Mouse (Mus musculus): ENCODE results near the gene Zfp366. TPM values are rescaled to one million over a fixed set of nuclear protein-coding genes. Genes with fewer than 3 reads are reported as not detected.

The Zfp366 gene
- polyA plus RNA-seq, 1 experiment: 9.0 TPM

GRCm38 (mm10) chr13:99233956-99234355 lies 49.3 kb downstream of the Zfp366 start:
- WGBS: 89% methylated on average over 10 of the region's 10 CpGs
- Histone ChIP-seq H3K4me1 (ENCODE audit: control insufficient read depth, insufficient read depth, insufficient read length) (no peaks in the 10 kb centered on the region), H3K27ac (ENCODE audit: insufficient read depth, low read length) (no peak overlapping the region), H3K4me3 (ENCODE audit: extremely low read depth, insufficient read depth, insufficient read length) (no peak overlapping the region), H3K36me3 (ENCODE audit: control insufficient read depth, insufficient read depth, low read length) (no peaks in the 10 kb centered on the region), H3K27me3 (ENCODE audit: control insufficient read depth, insufficient read depth, low read length) (no peaks in the 10 kb centered on the region)
- DNase-seq (ENCODE audit: low read depth in 1 of 2, low spot score in 2 of 2): no peak
- TF ChIP-seq POLR2A (IDR thresholded peaks at IDR 0.05; ENCODE audit: low read depth, low read length): no peak
- TF ChIP-seq CTCF (IDR thresholded peaks at IDR 0.05; ENCODE audit: extremely low read depth, insufficient read depth, insufficient read length, insufficient replicate concordance): no peak

- WGBS: 78% methylated on average over 20 of the region's 20 CpGs
- no peak overlapping the region for H3K27ac ChIP-seq (ENCODE audit: insufficient read depth, low read length)
Observed at GRCm38 (mm10) chr13:99235428-99236210, 51.0 kb downstream of the Zfp366 start.

DNA sequence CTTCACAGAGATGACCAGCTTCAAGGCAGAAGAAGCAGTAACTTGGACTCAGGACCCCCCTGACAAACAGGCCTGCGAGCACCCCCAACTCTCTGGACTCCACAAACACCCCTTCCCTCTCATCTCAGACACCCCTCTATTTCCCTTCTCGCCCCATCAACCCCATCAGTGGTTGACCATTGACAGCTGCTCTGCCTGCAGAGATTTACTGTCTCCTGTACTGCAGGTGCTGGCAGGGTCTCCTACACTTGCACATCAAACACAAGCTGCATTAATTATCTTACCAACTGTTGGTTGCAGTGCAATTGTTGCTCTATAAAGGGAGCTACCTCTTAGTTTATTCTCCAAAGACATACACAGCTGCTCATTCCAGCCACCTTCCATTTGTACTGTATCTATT lies 51.6 kb downstream of the Zfp366 start:
- Histone ChIP-seq H3K36me3 (ENCODE audit: control insufficient read depth, insufficient read depth, low read length) (no peaks in the 10 kb centered on the region), H3K27ac (ENCODE audit: insufficient read depth, low read length) (no peak overlapping the region), H3K4me3 (ENCODE audit: extremely low read depth, insufficient read depth, insufficient read length) (no peak overlapping the region), H3K4me1 (ENCODE audit: control insufficient read depth, insufficient read depth, insufficient read length) (no peaks in the 10 kb centered on the region), H3K27me3 (ENCODE audit: control insufficient read depth, insufficient read depth, low read length) (no peaks in the 10 kb centered on the region)
- no peak for DNase-seq (ENCODE audit: low read depth in 1 of 2, low spot score in 2 of 2)
- WGBS: 82% methylated on average over 2 of the region's 2 CpGs
- TF ChIP-seq POLR2A (IDR thresholded peaks at IDR 0.05; ENCODE audit: low read depth, low read length): no peak
- no peak for TF ChIP-seq CTCF (IDR thresholded peaks at IDR 0.05; ENCODE audit: extremely low read depth, insufficient read depth, insufficient read length, insufficient replicate concordance)

More at GRCm38 (mm10) chr13:99235428-99236210, 51.0 kb downstream of the Zfp366 start:
- TF ChIP-seq CTCF (IDR thresholded peaks at IDR 0.05; ENCODE audit: extremely low read depth, insufficient read depth, insufficient read length, insufficient replicate concordance): no peak
- Histone ChIP-seq H3K4me3 (ENCODE audit: extremely low read depth, insufficient read depth, insufficient read length) (no peak overlapping the region), H3K4me1 (ENCODE audit: control insufficient read depth, insufficient read depth, insufficient read length) (no peaks in the 10 kb centered on the region), H3K27me3 (ENCODE audit: control insufficient read depth, insufficient read depth, low read length) (no peaks in the 10 kb centered on the region), H3K36me3 (ENCODE audit: control insufficient read depth, insufficient read depth, low read length) (no peaks in the 10 kb centered on the region)
- DNase-seq (ENCODE audit: low read depth in 1 of 2, low spot score in 2 of 2): no peak

DNA sequence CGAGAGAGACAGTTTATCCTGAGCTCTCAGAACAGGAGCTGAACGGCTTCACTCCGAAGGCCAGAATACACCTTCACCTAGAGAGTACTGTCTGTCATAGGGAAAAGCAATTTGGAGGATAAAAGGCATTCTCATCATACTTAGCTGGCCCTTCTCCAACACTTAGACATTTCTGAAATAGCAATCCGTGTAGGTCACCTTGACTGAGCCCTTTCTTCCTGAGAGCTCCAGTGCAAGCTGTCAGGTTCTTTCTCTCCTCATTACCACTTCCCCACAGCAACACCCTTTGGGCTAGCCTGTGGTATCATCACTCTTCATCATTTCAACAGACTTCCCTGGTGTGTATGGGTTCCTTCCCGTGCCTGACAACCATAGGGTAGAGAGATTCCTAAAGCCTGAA lies 52.5 kb downstream of the Zfp366 start:
- Histone ChIP-seq H3K36me3 (ENCODE audit: control insufficient read depth, insufficient read depth, low read length) (no peaks in the 10 kb centered on the region), H3K27ac (ENCODE audit: insufficient read depth, low read length) (no peak overlapping the region), H3K4me3 (ENCODE audit: extremely low read depth, insufficient read depth, insufficient read length) (no peak overlapping the region), H3K4me1 (ENCODE audit: control insufficient read depth, insufficient read depth, insufficient read length) (no peaks in the 10 kb centered on the region), H3K27me3 (ENCODE audit: control insufficient read depth, insufficient read depth, low read length) (no peaks in the 10 kb centered on the region)
- TF ChIP-seq POLR2A (IDR thresholded peaks at IDR 0.05; ENCODE audit: low read depth, low read length): no peak
- TF ChIP-seq CTCF (IDR thresholded peaks at IDR 0.05; ENCODE audit: extremely low read depth, insufficient read depth, insufficient read length, insufficient replicate concordance): no peak
- no peak for DNase-seq (ENCODE audit: low read depth in 1 of 2, low spot score in 2 of 2)
- WGBS: 91% methylated on average over 5 of the region's 5 CpGs

GRCm38 (mm10) chr13:99237841-99238216 lies 53.2 kb downstream of the Zfp366 start:
- no peak for TF ChIP-seq CTCF (IDR thresholded peaks at IDR 0.05; ENCODE audit: extremely low read depth, insufficient read depth, insufficient read length, insufficient replicate concordance)
- no peak for TF ChIP-seq POLR2A (IDR thresholded peaks at IDR 0.05; ENCODE audit: low read depth, low read length)
- H3K27ac ChIP-seq (ENCODE audit: insufficient read depth, low read length): no peak overlapping the region
- 0 out of 2 replicates have a peak, but pooled peaks cover 2% of the 10 kb centered on the region for H3K4me1 ChIP-seq (ENCODE audit: control insufficient read depth, insufficient read depth, insufficient read length)
- no peak for DNase-seq (ENCODE audit: low read depth in 1 of 2, low spot score in 2 of 2)
- 82% methylated on average over 1 of the region's 1 CpGs for WGBS
- no peak overlapping the region for H3K4me3 ChIP-seq (ENCODE audit: extremely low read depth, insufficient read depth, insufficient read length)
- no peaks in the 10 kb centered on the region for H3K27me3 ChIP-seq (ENCODE audit: control insufficient read depth, insufficient read depth, low read length)
- H3K36me3 ChIP-seq (ENCODE audit: control insufficient read depth, insufficient read depth, low read length): no peaks in the 10 kb centered on the region

DNA sequence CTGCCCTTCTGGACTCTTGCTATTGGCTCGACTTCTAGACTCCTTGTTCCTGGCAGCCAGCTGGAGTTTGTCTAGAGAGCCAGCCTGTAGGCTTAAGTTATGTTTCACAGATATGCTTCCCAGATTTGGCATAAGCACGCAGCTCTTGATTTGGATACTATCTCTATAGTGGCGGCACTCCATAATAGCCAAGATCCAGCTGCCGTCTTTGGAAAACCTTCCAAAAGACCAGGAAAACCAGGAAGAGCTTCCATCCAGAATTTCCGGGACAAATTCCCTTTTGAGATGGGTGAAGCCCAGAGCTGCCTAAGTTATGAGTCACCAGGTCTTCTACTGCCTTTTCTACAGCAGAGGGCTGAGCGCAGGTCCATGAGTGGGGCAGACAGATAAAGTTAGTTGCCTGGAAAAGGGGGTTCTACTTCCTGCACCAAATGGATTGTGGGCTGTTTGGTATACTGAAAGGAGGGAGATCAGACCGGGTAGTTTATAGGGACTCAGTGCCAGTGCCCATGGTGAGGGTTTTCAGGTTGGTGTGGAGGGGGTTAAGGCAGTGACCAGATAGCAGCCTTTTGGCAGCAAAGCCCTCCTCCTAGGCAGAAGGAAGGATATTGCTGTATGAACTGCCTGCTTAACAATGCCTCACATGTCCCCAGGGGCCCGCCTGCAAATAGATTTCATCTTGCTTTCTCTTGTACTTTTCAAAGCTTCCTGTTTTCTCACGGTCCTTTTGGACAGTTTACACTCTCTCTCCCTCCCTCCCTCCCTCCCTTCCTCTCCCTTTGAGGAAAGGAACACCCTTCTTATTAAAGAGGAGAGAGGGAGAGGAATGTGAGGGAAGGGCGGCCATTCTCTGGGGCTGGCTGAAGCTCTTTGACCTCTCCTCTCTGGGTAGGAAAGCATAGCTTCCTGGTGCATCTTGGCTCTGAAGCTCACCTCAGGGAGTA lies 53.9 kb downstream of the Zfp366 start:
- Histone ChIP-seq H3K4me3 (ENCODE audit: extremely low read depth, insufficient read depth, insufficient read length) (no peak overlapping the region), H3K36me3 (ENCODE audit: control insufficient read depth, insufficient read depth, low read length) (no peaks in the 10 kb centered on the region), H3K4me1 (ENCODE audit: control insufficient read depth, insufficient read depth, insufficient read length) (0 out of 2 replicates have a peak, but pooled peaks cover 4% of the 10 kb centered on the region), H3K27ac (ENCODE audit: insufficient read depth, low read length) (peak overlapping the region; percentile 20; the same call in 1 of the 2 replicates), H3K27me3 (ENCODE audit: control insufficient read depth, insufficient read depth, low read length) (no peaks in the 10 kb centered on the region)
- no peak for TF ChIP-seq POLR2A (IDR thresholded peaks at IDR 0.05; ENCODE audit: low read depth, low read length)
- TF ChIP-seq CTCF (IDR thresholded peaks at IDR 0.05; ENCODE audit: extremely low read depth, insufficient read depth, insufficient read length, insufficient replicate concordance): no peak
- WGBS: 56% methylated on average over 10 of the region's 10 CpGs
- no peak for DNase-seq (ENCODE audit: low read depth in 1 of 2, low spot score in 2 of 2)

Measured in spleen, adult 2 months (tissue).